Mouse (Mus musculus) WW6 (cell line): ENCODE data around the gene Olfr1309.
"Not testable (repeated sequence)": the region's sequence is repeated elsewhere in the genome, so short reads cannot be mapped to it uniquely, and the experiment has no call there.

Source experiments
- DNase-seq: peaks from one replicate; pipeline ENCODE4 v3.0.0-alpha.2; 2013; ENCODE audit warnings: low read depth, low spot score

The Olfr1309 gene

GRCm38 (mm10) chr2:111990181-111990580 lies at the start of gene Olfr1309:
Olfr1309 (minus strand) TSS chr2:111990281.
- DNase-seq: no peak

- DNase-seq: not testable (repeated sequence)
Observed at GRCm38 (mm10) chr2:112026971-112027370, 36.9 kb upstream of the Olfr1309 start.

GRCm38 (mm10) chr2:112024312-112024711 lies 34.2 kb upstream of the Olfr1309 start, which contains the start of gene Olfr1311:
Olfr1311 (minus strand) TSS chr2:112024412.
- no peak for DNase-seq

GRCm38 (mm10) chr2:112014900-112015299 lies 24.8 kb upstream of the Olfr1309 start:
- no peak for DNase-seq

GRCm38 (mm10) chr2:112012608-112013007 lies 22.5 kb upstream of the Olfr1309 start, which contains the start of gene Olfr1310:
Olfr1310 (minus strand) TSS chr2:112012708.
- no peak for DNase-seq

GRCm38 (mm10) chr2:111964844-111965243 lies 25.2 kb downstream of the Olfr1309 start, which contains the start of gene Olfr1308:
Olfr1308 (minus strand) TSS chr2:111964944.
- no peak for DNase-seq

- no peak for DNase-seq
Observed at GRCm38 (mm10) chr2:111949340-111949739, 40.7 kb downstream of the Olfr1309 start, which contains the start of gene Olfr1307. Olfr1307 (minus strand) TSS chr2:111949440.
